Mouse (Mus musculus) heart, postnatal 0 days (tissue): Measurements from ENCODE around the gene Lyz2.

ENCODE experiments used
- CTCF ChIP-seq: IDR thresholded peaks from 2 replicates; pipeline ENCODE4 v1.5.1; 2016; ENCODE audit warnings: antibody characterized with exemption, control low read depth, low read depth
- EP300 ChIP-seq: IDR thresholded peaks from 2 replicates; pipeline ENCODE4 v1.6.1; 2016; ENCODE audit warnings: antibody characterized with exemption, low read depth

DNA sequence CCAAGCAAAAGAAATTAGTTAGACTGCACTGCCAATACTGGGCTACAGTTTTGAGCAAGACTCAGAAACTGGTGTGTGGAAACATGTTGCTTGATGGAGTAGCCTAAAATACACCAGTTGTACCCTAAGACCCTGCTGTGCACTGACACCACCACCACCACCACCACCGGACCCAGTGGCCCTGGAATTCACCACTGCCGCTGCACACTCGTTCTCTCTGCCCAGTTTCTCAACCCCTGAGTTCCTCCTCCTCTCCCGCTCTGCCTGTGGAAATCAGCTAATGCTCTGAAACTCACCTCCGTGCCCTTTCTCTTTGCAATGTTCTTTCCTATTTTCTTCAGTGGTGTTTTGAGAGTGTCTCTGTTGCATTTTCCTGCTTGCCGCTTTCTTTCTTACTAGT lies 16.2 kb upstream of the Lyz2 start:
- no peak for TF ChIP-seq CTCF
- no peak for TF ChIP-seq EP300
